Mouse (Mus musculus) embryonic stem cell, embryonic (primary cell): Measurements from ENCODE around the gene Nxf2.
"Not testable (repeated sequence)": the region's sequence is repeated elsewhere in the genome, so short reads cannot be mapped to it uniquely, and the experiment has no call there.

Experiments
- CTCF ChIA-PET, 4 experiments: fragments of 300-600 bp in 2 of 4; fragments of 350-600 bp in 2 of 4; sonication (Branson Sonifier 250); formaldehyde crosslinking; loops; one replicate each; lab custom pipeline; 2022; ENCODE audit warnings: inconsistent platforms in 2 of 4; lab: Charles Lee
- POLR2A ChIA-PET, 4 experiments: fragments of 300-600 bp in 2 of 4; fragments of 350-600 bp in 2 of 4; sonication (Branson Sonifier 250); formaldehyde crosslinking; loops; one replicate each; lab custom pipeline; 2022; ENCODE audit warnings: antibody characterized with exemption in 4 of 4, inconsistent platforms in 1 of 4; lab: Charles Lee

The Nxf2 gene

GRCm38 (mm10) chrX:134964546-134964945 is at the start of gene Nxf2:
Gene Nxf2, minus strand, starts transcription at chrX:134964754.
- ChIA-PET CTCF (interaction anchor here in 1 of 4 experiments (0.6 kb wide), 1 partner anchor 911 kb away, joined by 3 read pairs; no protein-coding TSS in a partner anchor), POLR2A (no interaction called here)

- CTCF ChIA-PET = interaction anchor here in 1 of 4 experiments (0.6 kb wide), 1 partner anchor 246 kb away, joined by 3 read pairs; no protein-coding TSS in a partner anchor
- POLR2A ChIA-PET = interaction anchor here in 1 of 4 experiments (0.9 kb wide), 1 partner anchor 16 kb away, joined by 6 read pairs; no protein-coding TSS in a partner anchor
These were observed 46.8 kb upstream of the Nxf2 start for GRCm38 (mm10) chrX:135011381-135011780.

- POLR2A ChIA-PET = interaction anchor here in 3 of 4 experiments (0.5 to 2.1 kb wide), 17 partner anchors 26 to 1320 kb away, joined by 3 to 11 read pairs (median 5); partner anchors contain the start of genes Armcx1 (in 3 of the 3), Rpl36a (in 3 of the 3), Gla (in 1 of the 3) and Hnrnph2 (in 1 of the 3)
- CTCF ChIA-PET = interaction anchor here in 1 of 4 experiments (1.0 kb wide), 1 partner anchor 424 kb away, joined by 3 read pairs; the partner anchor contains the start of gene Rpl36a
These were observed 44.9 kb upstream of the Nxf2 start for GRCm38 (mm10) chrX:135009471-135009815.

- ChIA-PET POLR2A (interaction anchor here in 3 of 4 experiments (0.5 to 2.1 kb wide), 28 partner anchors 14 to 1320 kb away, joined by 3 to 11 read pairs (median 4); partner anchors contain the start of genes Armcx1 (in 3 of the 3), Rpl36a (in 3 of the 3), Gla (in 2 of the 3) and Hnrnph2 (in 2 of the 3)), CTCF (interaction anchor here in 1 of 4 experiments (1.0 kb wide), 1 partner anchor 423 kb away, joined by 3 read pairs; the partner anchor contains the start of gene Rpl36a)
These were observed 44.3 kb upstream of the Nxf2 start, which contains the start of gene Zmat1 for GRCm38 (mm10) chrX:135008720-135009470. Gene Zmat1, minus strand, starts transcription at chrX:135009209.

GRCm38 (mm10) chrX:135008021-135008420 is 43.5 kb upstream of the Nxf2 start:
- ChIA-PET POLR2A (interaction anchor here in 3 of 4 experiments (0.5 to 2.1 kb wide), 21 partner anchors 15 to 897 kb away, joined by 3 to 11 read pairs (median 4); partner anchors contain the start of genes Rpl36a (in 3 of the 3), Armcx1 (in 2 of the 3), Gla (in 2 of the 3) and Hnrnph2 (in 2 of the 3)), CTCF (no interaction called here)

GRCm38 (mm10) chrX:134963305-134964094 is 1.1 kb downstream of the Nxf2 start:
- ChIA-PET CTCF (interaction anchor here in 1 of 4 experiments (0.6 kb wide), 1 partner anchor 910 kb away, joined by 3 read pairs; no protein-coding TSS in a partner anchor), POLR2A (interaction anchor here in 2 of 4 experiments (0.5 to 1.4 kb wide), 3 partner anchors 45 to 422 kb away, joined by 3 to 8 read pairs (median 4); partner anchors contain the start of genes Zmat1 (in 2 of the 2) and Timm8a1 (in 1 of the 2))

- CTCF ChIA-PET = interaction anchor here in 2 of 4 experiments (1.0 kb wide), 2 partner anchors 11 to 184 kb away, joined by 3 read pairs; no protein-coding TSS in a partner anchor
- POLR2A ChIA-PET = no interaction called here
These were observed 34.2 kb downstream of the Nxf2 start for GRCm38 (mm10) chrX:134930361-134930760.

- POLR2A ChIA-PET = no interaction called here
- CTCF ChIA-PET = interaction anchor here in 2 of 4 experiments (1.0 kb wide), 2 partner anchors 11 to 183 kb away, joined by 3 read pairs; no protein-coding TSS in a partner anchor
These were observed 34.6 kb downstream of the Nxf2 start for GRCm38 (mm10) chrX:134929927-134930326.

- ChIA-PET POLR2A (no interaction called here), CTCF (interaction anchor here in 2 of 4 experiments (0.7 kb wide), 2 partner anchors 20 to 684 kb away, joined by 3 to 4 read pairs; no protein-coding TSS in a partner anchor)
These were observed 39.5 kb downstream of the Nxf2 start for GRCm38 (mm10) chrX:134925058-134925457.

- POLR2A ChIA-PET = interaction anchor here in 1 of 4 experiments (1.2 kb wide), 1 partner anchor 338 kb away, joined by 4 read pairs; the partner anchor contains the start of gene Rpl36a
These were observed 40.7 kb downstream of the Nxf2 start for GRCm38 (mm10) chrX:134923675-134924424.

GRCm38 (mm10) chrX:134919220-134919619 is 45.3 kb downstream of the Nxf2 start:
- ChIA-PET POLR2A (no interaction called here), CTCF (interaction anchor here in 2 of 4 experiments (0.5 to 0.6 kb wide), 2 partner anchors 11 to 337 kb away, joined by 3 read pairs; no protein-coding TSS in a partner anchor)

More at GRCm38 (mm10) chrX:134923675-134924424, 40.7 kb downstream of the Nxf2 start:
- CTCF ChIA-PET = no interaction called here

GRCm38 (mm10) chrX:134915745-134916144 is 48.8 kb downstream of the Nxf2 start:
- POLR2A ChIA-PET = no interaction called here
- CTCF ChIA-PET = interaction anchor here in 1 of 4 experiments (1.5 kb wide), 1 partner anchor 169 kb away, joined by 5 read pairs; no protein-coding TSS in a partner anchor

GRCm38 (mm10) chrX:134915315-134915714 is 49.2 kb downstream of the Nxf2 start:
- CTCF ChIA-PET = interaction anchor here in 1 of 4 experiments (1.5 kb wide), 1 partner anchor 169 kb away, joined by 5 read pairs; no protein-coding TSS in a partner anchor
- POLR2A ChIA-PET = not testable (repeated sequence)

GRCm38 (mm10) chrX:134914851-134915250 is 49.7 kb downstream of the Nxf2 start:
- POLR2A ChIA-PET = no interaction called here
- CTCF ChIA-PET = interaction anchor here in 1 of 4 experiments (1.5 kb wide), 1 partner anchor 168 kb away, joined by 5 read pairs; no protein-coding TSS in a partner anchor

GRCm38 (mm10) chrX:134913234-134913936 is 51.2 kb downstream of the Nxf2 start:
- CTCF ChIA-PET = interaction anchor here in 1 of 4 experiments (0.6 kb wide), 1 partner anchor 9 kb away, joined by 5 read pairs; no protein-coding TSS in a partner anchor
- POLR2A ChIA-PET = interaction anchor here in 1 of 4 experiments (0.6 kb wide), 1 partner anchor 1828 kb away, joined by 5 read pairs; no protein-coding TSS in a partner anchor

GRCm38 (mm10) chrX:134912805-134913204 is 51.7 kb downstream of the Nxf2 start:
- CTCF ChIA-PET = interaction anchor here in 1 of 4 experiments (0.6 kb wide), 1 partner anchor 9 kb away, joined by 5 read pairs; no protein-coding TSS in a partner anchor
- POLR2A ChIA-PET = no interaction called here
